Mouse (Mus musculus) mesoderm, embryonic 11.5 days (tissue): ENCODE measurements around the gene Gm32687.
"Not testable (repeated sequence)": the region's sequence is repeated elsewhere in the genome, so short reads cannot be mapped to it uniquely, and the experiment has no call there.

ENCODE experiments used
- DNase-seq: peaks from one replicate; pipeline ENCODE4 v3.0.0-alpha.2; 2012; ENCODE audit warnings: low read depth, low spot score

Gene Gm32687

GRCm38 (mm10) chr10:81863409-81864407 lies at the start of gene Gm32687:
TSS of gene Gm32687 (plus strand) at chr10:81863934.
- DNase-seq = not testable (repeated sequence)

DNA sequence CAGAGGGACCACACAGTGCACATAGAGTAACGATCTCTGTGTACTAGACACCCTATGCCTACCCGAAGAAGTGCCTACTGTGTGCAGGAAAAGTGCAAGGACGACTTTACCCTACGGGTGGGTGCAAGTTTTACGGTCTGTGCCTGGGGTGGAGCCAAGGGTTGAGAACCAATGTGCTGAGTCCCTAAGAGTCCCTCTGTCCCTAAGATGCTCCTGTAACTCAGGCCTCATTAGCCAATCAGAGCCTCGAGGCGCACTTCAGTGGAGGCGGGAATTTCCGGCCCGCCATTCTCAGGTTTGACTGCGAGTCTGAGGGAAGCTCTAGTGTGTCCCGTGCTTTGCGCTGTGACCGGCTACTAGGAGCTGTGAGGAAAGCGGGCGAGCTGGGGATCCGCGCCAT lies 17.5 kb upstream of the Gm32687 start:
- not testable (repeated sequence) for DNase-seq

DNA sequence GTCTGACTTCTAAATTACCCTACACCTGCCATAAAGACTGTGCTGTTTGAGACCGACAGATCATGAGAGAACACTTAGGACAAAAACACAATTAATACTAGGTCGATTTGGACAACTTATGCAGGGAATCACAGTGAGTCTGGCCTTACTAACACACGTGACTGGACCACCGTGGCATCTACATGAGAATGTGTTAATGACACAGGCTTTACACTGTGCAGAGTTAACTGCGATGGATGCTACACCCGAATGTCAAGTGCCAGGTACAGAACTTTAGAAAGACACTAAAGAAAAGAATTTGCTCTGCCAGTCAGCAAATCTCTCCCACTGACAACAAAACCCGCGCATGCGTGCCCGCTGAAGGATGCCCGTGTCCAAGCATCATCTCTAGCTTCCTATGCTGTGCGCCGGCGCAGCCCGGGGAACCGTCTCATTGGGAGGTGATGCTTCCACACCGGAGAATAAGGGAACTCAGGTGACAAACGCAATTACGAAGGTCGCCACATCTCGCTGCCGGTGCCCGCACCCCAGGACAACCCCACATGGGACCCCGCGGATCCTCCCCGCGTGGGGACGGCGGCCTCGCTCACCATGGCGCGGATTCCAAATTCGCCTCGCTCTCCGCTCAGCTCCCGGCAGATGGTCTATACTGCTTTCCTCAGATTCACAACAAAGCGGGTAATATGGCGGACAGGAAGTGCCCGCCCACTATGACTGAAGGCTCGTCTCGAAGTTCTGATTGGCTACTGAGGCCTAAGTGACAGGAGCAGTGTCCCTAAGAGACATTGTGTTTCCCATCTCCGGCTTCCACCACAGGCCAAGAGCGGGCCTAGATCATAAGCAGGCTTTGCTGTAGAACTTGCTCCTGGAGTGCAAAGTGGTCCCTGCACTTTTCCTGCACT lies 66.4 kb downstream of the Gm32687 start, which contains the start of gene Zfp781:
Gene Zfp781, minus strand, starts transcription at position 639 of the 902 bp plus-strand sequence.
- not testable (repeated sequence) for DNase-seq
